Mouse (Mus musculus): ENCODE measurements around the gene Rorb. TPM values are rescaled to one million over a fixed set of nuclear protein-coding genes. Genes with fewer than 3 reads are reported as not detected.

Rorb gene
- polyA plus RNA-seq, 1 experiment from 2014 or later: 2.8 TPM

DNA sequence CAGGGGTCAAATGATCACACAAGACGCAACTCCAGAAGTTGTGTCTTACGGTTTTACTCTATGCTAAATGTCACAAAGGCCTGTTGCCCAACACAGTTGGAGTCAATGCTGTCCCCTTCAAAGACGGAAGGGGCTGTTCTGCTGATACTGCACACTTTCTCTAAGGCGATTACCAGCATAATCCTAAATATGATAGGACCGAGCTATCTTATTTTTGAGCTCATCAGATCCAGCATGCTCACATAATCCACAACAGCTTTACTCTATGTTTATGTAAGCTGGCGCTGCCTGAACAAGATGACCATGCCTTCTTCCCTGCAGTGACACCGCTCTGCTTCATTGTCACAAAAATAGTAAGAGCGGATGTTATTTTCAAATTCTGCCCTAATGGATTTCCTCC is 112.0 kb downstream of the Rorb start:
- no peak for ATAC-seq (ENCODE audit: low FRiP score, low read depth)
- WGBS: 89% methylated on average over 8 of the region's 8 CpGs

DNA sequence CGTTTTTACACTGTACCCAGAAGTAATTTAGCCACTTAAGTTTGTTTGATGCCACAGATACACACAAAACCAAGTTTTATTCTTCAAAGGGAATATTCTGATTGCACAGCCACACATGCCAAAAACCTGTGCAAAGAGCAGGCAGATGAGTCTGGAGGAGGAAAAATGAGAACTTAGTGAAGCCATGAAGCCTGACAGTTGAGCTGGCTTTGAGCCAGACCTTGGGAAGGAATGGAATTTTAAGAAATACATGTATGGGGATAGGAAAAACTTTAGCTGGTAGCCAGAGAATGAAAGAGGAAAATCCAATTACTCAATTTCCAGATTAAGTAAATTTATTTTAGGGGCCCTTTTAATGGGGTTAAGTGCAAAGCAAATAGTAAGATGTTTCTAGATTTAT is 113.3 kb downstream of the Rorb start:
- no peaks in the 10 kb centered on the region; the same call in 1 of the 2 replicates for H3K27me3 ChIP-seq (replicated peaks)
- H3K36me3 ChIP-seq: no peaks in the 10 kb centered on the region
- H3K4me2 ChIP-seq (replicated peaks): no peak overlapping the region
- no peaks in the 10 kb centered on the region for H3K4me1 ChIP-seq
- no peak overlapping the region for H3K27ac ChIP-seq
- ATAC-seq (ENCODE audit: low FRiP score, low read depth): no peak
- H3K9ac ChIP-seq: no peak overlapping the region
- 72% methylated on average over 1 of the region's 1 CpGs for WGBS
- H3K4me3 ChIP-seq: no peak overlapping the region
- H3K9me3 ChIP-seq: no peaks in the 10 kb centered on the region

More for the DNA sequence above, 112.0 kb downstream of the Rorb start:
- H3K4me3 ChIP-seq: no peak overlapping the region
- no peak overlapping the region for H3K9ac ChIP-seq
- no peak overlapping the region for H3K27ac ChIP-seq
- no peaks in the 10 kb centered on the region for H3K36me3 ChIP-seq
- no peaks in the 10 kb centered on the region; the same call in 1 of the 2 replicates for H3K27me3 ChIP-seq (replicated peaks)
- H3K4me2 ChIP-seq (replicated peaks): no peak overlapping the region
- H3K9me3 ChIP-seq: no peaks in the 10 kb centered on the region
- peaks cover 4% of the 10 kb centered on the region; the same call in 1 of the 2 replicates for H3K4me1 ChIP-seq

DNA sequence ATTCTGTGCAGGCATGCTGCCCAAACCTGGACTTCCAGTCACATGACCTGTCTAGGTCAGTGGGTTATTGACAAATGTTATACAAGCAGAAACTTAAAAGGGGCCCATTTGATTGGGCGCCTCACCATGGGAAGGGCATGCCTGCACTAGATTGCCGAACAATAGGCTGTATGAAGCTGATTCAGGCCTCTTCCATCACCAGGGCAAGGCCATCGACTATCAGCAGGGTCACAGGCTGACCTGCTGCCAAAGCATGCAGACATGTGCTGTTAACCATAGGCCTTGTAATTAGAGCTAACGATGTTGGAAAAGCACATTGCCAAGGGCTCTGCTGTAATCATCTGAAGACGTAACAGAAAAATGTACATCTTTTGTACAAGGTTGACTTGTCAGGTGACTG is 131.0 kb downstream of the Rorb start:
- no peaks in the 10 kb centered on the region for H3K36me3 ChIP-seq
- WGBS: 79% methylated on average over 5 of the region's 5 CpGs
- H3K9me3 ChIP-seq: no peaks in the 10 kb centered on the region
- H3K4me3 ChIP-seq: no peak overlapping the region
- ATAC-seq (ENCODE audit: low FRiP score, low read depth): no peak
- no peaks in the 10 kb centered on the region for H3K4me1 ChIP-seq
- no peak overlapping the region for H3K4me2 ChIP-seq (replicated peaks)
- no peak overlapping the region for H3K27ac ChIP-seq
- no peaks in the 10 kb centered on the region for H3K27me3 ChIP-seq (replicated peaks)
- H3K9ac ChIP-seq: no peak overlapping the region

DNA sequence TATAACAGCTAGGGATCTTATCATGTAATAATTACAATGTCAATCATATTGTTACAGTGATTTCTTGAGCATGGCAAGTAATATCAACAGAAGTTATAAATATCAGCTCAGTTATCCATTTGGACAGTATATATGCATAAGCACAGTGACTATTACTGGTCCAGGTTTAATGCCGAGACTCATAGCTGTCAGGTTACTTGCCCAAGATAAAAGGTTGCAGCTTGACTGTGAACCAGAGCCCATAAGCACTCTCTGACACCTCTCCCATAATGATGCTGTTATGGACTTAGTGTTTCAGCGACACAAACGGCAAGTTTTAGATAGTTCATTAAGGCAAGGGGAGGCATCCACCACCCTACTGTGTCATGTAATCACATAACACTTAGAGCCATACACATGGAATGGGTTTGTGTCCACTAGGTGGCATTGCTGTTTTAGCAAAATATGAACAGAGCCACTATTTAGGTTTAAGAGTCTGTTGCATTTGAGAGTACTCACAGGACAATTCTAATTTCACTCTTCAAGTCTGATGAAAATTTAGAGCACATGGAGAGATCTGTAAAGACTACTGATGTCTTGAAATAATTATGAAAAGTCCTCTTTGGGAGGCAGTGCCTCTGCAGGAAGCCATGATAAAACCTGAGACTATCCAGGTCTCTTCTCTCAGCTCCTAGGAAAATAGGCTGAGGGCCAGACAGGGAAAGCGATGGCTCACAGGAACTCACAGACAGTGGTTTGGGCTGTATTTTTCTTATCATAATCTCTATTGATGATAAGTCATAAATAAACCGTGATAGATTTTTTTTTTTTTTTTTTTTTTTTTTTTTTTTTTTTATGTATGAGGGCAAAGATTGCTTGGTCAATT is 136.0 kb downstream of the Rorb start:
- Histone ChIP-seq H3K27ac (no peak overlapping the region), H3K4me2 (replicated peaks) (no peak overlapping the region), H3K4me3 (no peak overlapping the region), H3K9me3 (no peaks in the 10 kb centered on the region), H3K4me1 (no peaks in the 10 kb centered on the region), H3K27me3 (replicated peaks) (no peaks in the 10 kb centered on the region), H3K9ac (no peak overlapping the region), H3K36me3 (no peaks in the 10 kb centered on the region)
- ATAC-seq (ENCODE audit: low FRiP score, low read depth): peak; percentile 72
- 67% methylated on average over 5 of the region's 5 CpGs for WGBS

DNA sequence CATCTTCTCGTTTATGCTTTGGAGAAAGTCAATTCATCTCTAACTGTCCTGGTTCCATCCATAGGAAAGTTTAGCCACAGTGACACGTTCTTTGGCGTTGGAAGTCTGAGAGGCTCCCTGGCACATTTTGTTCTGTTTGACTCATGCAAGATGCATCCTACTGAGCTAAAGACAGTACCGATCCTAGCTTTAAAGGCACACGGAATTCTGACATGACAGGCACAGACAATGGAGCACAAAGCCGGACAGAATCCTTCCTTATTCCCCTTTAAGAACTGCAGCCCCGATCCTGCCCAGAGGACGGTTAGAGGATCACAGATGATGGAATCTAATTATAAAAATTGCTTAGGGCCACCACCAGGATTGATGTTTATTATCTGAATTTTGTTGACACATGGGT is 141.6 kb downstream of the Rorb start:
- Histone ChIP-seq H3K4me3 (no peak overlapping the region), H3K9ac (no peak overlapping the region), H3K4me2 (replicated peaks) (no peak overlapping the region), H3K27ac (no peak overlapping the region), H3K4me1 (no peaks in the 10 kb centered on the region), H3K9me3 (no peaks in the 10 kb centered on the region), H3K36me3 (no peaks in the 10 kb centered on the region), H3K27me3 (replicated peaks) (no peaks in the 10 kb centered on the region)
- WGBS: 33% methylated on average over 8 of the region's 8 CpGs
- no peak for ATAC-seq (ENCODE audit: low FRiP score, low read depth)

DNA sequence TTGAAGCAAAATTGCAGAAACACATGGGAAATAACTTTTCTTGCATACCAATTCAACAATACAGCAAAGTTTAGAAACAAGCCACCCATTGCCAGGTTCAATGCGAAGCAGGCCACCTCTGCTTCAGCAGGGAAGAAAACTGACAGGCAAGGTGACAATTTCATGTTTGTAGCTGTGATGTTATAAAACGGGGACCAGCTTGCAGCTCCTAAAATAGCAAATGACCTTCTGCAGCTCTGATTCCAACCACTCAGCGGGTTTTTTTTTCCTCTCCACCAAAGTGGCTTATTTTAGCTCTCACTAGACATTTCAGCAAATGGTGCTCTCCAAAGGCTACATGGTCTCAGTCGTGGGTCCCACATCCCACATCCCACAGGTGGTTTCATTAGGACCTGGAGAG is 143.7 kb downstream of the Rorb start:
- Histone ChIP-seq H3K27me3 (replicated peaks) (no peaks in the 10 kb centered on the region), H3K9ac (no peak overlapping the region), H3K4me2 (replicated peaks) (no peak overlapping the region), H3K4me1 (no peaks in the 10 kb centered on the region), H3K9me3 (no peaks in the 10 kb centered on the region), H3K36me3 (no peaks in the 10 kb centered on the region), H3K4me3 (no peak overlapping the region), H3K27ac (no peak overlapping the region)
- 79% methylated on average over 4 of the region's 4 CpGs for WGBS
- ATAC-seq (ENCODE audit: low FRiP score, low read depth): no peak

DNA sequence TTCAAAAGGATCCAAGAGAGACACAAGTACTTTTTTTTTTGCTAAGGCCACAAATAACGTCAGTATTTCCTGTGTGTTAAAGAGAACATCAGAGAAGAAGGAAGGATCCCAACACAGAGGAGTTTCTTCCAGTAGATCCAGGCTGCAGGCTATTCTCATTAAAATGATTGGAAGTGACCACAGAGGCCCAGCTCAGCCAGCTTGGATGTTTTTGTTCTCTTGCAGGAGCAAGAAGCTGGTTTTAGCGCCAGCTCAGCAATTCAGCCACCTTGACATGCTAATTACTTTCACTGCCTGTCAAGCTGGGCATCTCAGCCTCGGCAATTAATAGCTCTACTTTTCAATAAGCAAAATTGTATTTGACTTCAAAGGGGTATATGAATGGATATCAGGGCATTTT is 151.1 kb downstream of the Rorb start:
- Histone ChIP-seq H3K9ac (no peak overlapping the region), H3K27ac (no peak overlapping the region), H3K27me3 (replicated peaks) (no peaks in the 10 kb centered on the region), H3K36me3 (no peaks in the 10 kb centered on the region), H3K4me2 (replicated peaks) (no peak overlapping the region), H3K4me1 (no peaks in the 10 kb centered on the region), H3K9me3 (no peaks in the 10 kb centered on the region), H3K4me3 (no peak overlapping the region)
- WGBS: 6% methylated on average over 3 of the region's 3 CpGs
- ATAC-seq (ENCODE audit: low FRiP score, low read depth): no peak

DNA sequence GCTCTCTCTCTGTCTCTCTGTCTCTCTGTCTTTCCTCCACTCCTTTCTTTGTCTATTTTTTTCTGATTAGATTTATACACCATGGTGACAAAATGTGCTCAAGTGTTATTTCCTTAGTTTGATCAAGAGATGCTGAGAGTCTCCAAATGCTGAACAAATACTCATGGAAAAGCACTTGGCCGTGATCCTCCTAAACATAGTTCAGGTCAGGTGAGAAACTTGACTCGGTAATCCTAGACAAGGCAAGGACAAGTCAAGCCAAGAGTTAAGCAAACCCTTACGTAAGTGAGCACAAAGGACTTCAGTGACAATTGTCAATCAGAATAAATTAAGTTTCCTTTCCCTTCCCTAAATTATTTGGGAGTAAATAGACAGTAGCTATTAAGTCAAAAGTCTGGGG is 158.2 kb downstream of the Rorb start:
- no peak for ATAC-seq (ENCODE audit: low FRiP score, low read depth)
- no peak overlapping the region for H3K4me3 ChIP-seq

DNA sequence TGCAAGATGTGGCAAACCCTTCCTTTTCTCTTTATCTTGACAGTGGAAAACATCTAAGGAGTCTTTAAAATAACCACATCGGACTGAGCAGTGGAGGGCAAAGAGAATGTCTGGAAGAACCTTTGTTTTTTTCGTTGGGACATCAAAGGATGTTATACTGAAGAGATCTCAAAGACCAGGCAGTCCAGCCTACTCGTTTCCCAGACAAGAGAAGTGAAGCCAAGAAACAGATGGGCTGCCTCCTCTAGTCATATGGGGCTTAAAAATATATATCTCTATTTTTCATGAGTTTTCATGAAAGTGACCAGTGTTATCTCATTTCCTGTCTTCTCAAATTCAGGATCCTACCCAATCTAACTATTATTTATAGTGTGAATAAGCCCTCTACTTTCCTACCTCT is 163.8 kb downstream of the Rorb start:
- no peak overlapping the region for H3K9ac ChIP-seq
- WGBS: 76% methylated on average over 3 of the region's 3 CpGs

More for the DNA sequence above, 158.2 kb downstream of the Rorb start:
- Histone ChIP-seq H3K4me1 (no peaks in the 10 kb centered on the region), H3K4me2 (replicated peaks) (no peak overlapping the region), H3K36me3 (0 out of 2 replicates have a peak, but pooled peaks cover 3% of the 10 kb centered on the region), H3K9me3 (no peaks in the 10 kb centered on the region), H3K27ac (no peak overlapping the region), H3K27me3 (replicated peaks) (no peaks in the 10 kb centered on the region), H3K9ac (no peak overlapping the region)
- WGBS: 87% methylated on average over 3 of the region's 3 CpGs

DNA sequence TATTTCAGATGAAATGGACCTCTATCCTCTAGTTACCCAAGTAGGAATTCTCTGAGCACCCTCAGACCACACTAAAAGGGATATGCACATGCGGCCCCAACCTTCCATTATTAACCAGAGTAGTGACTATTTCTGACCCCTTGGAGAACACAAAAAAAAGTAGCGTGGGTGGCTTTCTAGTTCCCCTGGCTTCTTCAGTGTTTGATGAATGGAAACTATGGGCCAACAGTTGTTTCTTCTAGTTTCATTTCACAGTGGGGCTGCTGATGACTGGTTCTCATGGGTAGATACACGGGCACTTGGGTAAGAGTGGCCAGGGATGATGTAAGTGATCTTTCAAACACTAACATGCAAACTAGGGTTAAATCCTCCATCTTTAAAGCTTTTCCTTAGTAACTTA is 165.7 kb downstream of the Rorb start:
- Histone ChIP-seq H3K4me3 (no peak overlapping the region), H3K4me2 (replicated peaks) (no peak overlapping the region), H3K9me3 (no peaks in the 10 kb centered on the region), H3K4me1 (no peaks in the 10 kb centered on the region), H3K27me3 (replicated peaks) (no peaks in the 10 kb centered on the region), H3K27ac (no peak overlapping the region), H3K9ac (no peak overlapping the region), H3K36me3 (no peaks in the 10 kb centered on the region)
- 94% methylated on average over 3 of the region's 3 CpGs for WGBS
- no peak for ATAC-seq (ENCODE audit: low FRiP score, low read depth)

More for the DNA sequence above, 163.8 kb downstream of the Rorb start:
- H3K27me3 ChIP-seq (replicated peaks): no peaks in the 10 kb centered on the region
- no peaks in the 10 kb centered on the region for H3K4me1 ChIP-seq
- no peak overlapping the region for H3K4me3 ChIP-seq
- H3K9me3 ChIP-seq: no peaks in the 10 kb centered on the region
- no peak overlapping the region for H3K4me2 ChIP-seq (replicated peaks)
- no peak overlapping the region for H3K27ac ChIP-seq
- H3K36me3 ChIP-seq: 0 out of 2 replicates have a peak, but pooled peaks cover 3% of the 10 kb centered on the region
- no peak for ATAC-seq (ENCODE audit: low FRiP score, low read depth)

DNA sequence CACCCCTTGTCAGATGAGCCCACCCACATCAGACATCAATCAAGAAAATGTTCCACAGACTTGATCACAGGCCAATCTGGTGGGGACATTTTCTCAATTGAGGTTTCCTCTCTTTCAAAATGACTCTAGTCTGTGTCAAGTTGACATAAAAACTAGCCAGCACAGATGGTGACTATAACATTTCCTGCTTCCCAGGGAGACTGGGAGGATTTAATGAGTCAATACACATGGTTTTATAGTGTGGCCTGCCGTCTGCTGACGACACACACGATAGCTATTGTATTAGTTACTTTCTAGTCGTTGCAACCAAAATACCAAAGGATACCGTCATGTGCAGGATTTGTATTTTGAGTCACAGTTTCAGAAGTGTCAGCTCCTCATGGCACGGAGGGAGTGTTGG is 169.6 kb downstream of the Rorb start:
- no peak overlapping the region for H3K9ac ChIP-seq
- no peak overlapping the region for H3K4me3 ChIP-seq
- 76% methylated on average over 6 of the region's 6 CpGs for WGBS
- no peak overlapping the region for H3K4me2 ChIP-seq (replicated peaks)
- no peak overlapping the region for H3K27ac ChIP-seq
- no peaks in the 10 kb centered on the region for H3K27me3 ChIP-seq (replicated peaks)
- no peak for ATAC-seq (ENCODE audit: low FRiP score, low read depth)
- no peaks in the 10 kb centered on the region for H3K36me3 ChIP-seq
- H3K4me1 ChIP-seq: no peaks in the 10 kb centered on the region; the same call in 1 of the 2 replicates
- H3K9me3 ChIP-seq: no peaks in the 10 kb centered on the region

DNA sequence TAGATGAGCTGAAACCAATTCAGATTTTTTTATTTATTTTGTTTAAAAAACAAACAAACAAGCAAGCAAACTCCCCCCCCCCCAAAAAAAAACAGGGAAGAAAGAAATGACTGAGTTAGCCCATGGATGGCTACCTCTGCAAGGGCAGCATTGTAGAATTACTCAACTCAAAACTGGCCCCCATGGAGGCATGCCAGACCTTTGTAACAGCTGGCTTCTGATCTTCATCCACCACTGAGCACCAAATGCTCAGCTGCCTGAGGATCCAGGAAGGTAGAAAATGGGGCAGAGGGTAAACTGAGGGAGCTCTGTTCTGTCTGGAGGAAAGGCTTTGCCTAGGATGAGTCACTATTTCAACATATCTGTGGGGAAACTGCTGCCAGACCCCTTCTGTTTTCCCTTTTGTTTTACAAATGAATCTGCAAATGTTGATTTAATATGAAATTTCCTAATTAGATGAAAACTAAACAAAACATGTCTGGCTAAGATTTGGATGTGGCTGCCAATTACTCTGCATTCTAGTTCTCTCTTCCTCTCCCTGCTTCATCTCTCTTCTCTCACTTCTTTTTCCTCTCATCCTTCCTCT is 199.1 kb downstream of the Rorb start:
- no peaks in the 10 kb centered on the region for H3K9me3 ChIP-seq
- H3K4me3 ChIP-seq: no peak overlapping the region
- H3K4me2 ChIP-seq (replicated peaks): no peak overlapping the region
- no peaks in the 10 kb centered on the region for H3K4me1 ChIP-seq
- H3K27ac ChIP-seq: no peak overlapping the region
- no peak for ATAC-seq (ENCODE audit: low FRiP score, low read depth)
- H3K9ac ChIP-seq: no peak overlapping the region
- no peaks in the 10 kb centered on the region for H3K36me3 ChIP-seq
- H3K27me3 ChIP-seq (replicated peaks): no peaks in the 10 kb centered on the region

DNA sequence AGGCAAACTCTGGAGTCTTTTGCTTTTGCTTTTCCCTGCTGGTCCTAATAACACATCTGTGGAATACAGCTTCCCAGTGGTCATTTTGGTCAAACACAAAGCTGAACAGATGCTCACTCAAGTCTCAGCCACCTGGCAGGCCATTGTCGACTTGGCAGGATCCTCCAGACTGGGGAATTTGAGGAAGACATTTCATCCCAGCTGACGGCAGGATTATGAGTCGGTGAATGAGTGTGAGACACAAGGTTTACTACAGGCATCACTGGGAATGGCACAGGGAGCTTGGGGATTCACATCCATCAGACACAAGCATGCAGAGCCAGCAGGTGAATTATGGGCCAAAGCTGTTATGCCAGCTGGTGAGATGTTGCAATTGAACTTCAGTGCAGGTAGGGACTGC is 201.4 kb downstream of the Rorb start:
- no peak for ATAC-seq (ENCODE audit: low FRiP score, low read depth)
- no peaks in the 10 kb centered on the region for H3K36me3 ChIP-seq
- 66% methylated on average over 3 of the region's 3 CpGs for WGBS
- no peaks in the 10 kb centered on the region for H3K4me1 ChIP-seq
- H3K9me3 ChIP-seq: no peaks in the 10 kb centered on the region
- no peak overlapping the region for H3K27ac ChIP-seq
- H3K9ac ChIP-seq: no peak overlapping the region
- H3K4me3 ChIP-seq: no peak overlapping the region
- H3K27me3 ChIP-seq (replicated peaks): no peaks in the 10 kb centered on the region
- H3K4me2 ChIP-seq (replicated peaks): no peak overlapping the region
